Mouse (Mus musculus): ENCODE results near the gene Nsa2.

DNA sequence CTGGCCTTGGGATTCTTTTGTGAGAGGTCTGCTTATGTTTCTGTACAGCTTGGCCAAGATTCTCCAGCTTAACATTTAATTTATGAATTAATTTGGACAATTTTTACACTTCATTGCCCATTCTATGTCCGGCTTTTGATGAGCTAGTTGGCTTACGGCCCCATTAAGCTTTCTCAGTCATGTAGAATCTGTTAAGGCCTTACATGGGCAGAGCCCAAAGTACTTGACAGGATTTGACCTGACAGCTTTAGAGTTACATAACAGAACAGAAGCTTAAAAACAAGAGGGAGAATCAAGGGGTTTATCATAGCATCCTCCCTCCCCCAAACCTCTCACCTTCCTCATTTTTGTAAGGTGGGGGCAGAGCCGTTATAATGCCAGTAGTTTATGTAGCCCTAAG lies 49.6 kb downstream of the Nsa2 start:
- TF ChIP-seq POLR2A (IDR thresholded peaks at IDR 0.05; ENCODE audit: borderline replicate concordance, insufficient read depth, low read length) (no peak), CTCF (IDR thresholded peaks at IDR 0.05; ENCODE audit: borderline replicate concordance, insufficient read depth, low read depth, low read length) (no peak)

All from cerebellum, adult 2 months (tissue).